Mouse (Mus musculus) E14TG2a.4 (cell line): Measurements from ENCODE around the gene Rsph3a.
"Not testable (repeated sequence)": the region's sequence is repeated elsewhere in the genome, so short reads cannot be mapped to it uniquely, and the experiment has no call there.

ENCODE experiments used
- CTCF ChIP-seq: conservative IDR thresholded peaks from 2 replicates; pipeline ENCODE4 v1.5.1; 2014; ENCODE audit warnings: low read length
- NANOG ChIP-seq: IDR thresholded peaks from 2 replicates; pipeline ENCODE4 v1.6.1; 2014; ENCODE audit warnings: borderline replicate concordance, low read length, mixed read lengths
- POU5F1 ChIP-seq: IDR thresholded peaks from 2 replicates; pipeline ENCODE4 v1.6.1; 2014; ENCODE audit warnings: low read length, borderline replicate concordance

- TF ChIP-seq CTCF, NANOG, POU5F1: not testable (repeated sequence)
Observed at GRCm38 (mm10) chr17:7969782-7970181, 24.4 kb downstream of the Rsph3a start.
